Mouse (Mus musculus): ENCODE measurements around the gene Kri1. TPM values are rescaled to one million over a fixed set of nuclear protein-coding genes. Genes with fewer than 3 reads are reported as not detected.

Gene Kri1
- polyA plus RNA-seq, 1 experiment = 9.6 TPM

DNA sequence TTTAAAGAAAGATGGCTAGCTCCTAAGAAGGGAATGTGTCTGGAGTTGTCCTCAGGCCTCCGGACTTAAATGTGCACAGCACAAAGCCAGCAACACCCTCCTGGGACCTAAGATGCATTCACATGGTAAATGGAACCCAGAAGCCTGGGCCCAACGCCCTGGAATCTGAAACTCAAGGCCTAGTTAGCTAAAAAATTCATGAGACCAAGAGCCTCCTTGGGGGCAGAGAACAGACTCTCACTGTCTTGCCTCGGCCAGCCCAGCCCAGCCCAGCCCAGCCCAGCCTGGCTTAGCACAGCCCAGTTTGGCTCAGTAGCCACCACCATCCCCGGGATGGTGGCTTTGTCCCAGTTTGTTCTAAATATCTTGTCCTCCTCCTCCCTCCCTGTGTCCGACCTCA lies 27.7 kb upstream of the Kri1 start:
- Histone ChIP-seq H3K36me3 (ENCODE audit: control insufficient read depth, insufficient read depth, low read length) (no peaks in the 10 kb centered on the region), H3K4me1 (ENCODE audit: control insufficient read depth, insufficient read depth, insufficient read length, low read length) (peaks cover 7% of the 10 kb centered on the region), H3K27me3 (ENCODE audit: control insufficient read depth, insufficient read depth, low read length) (no peaks in the 10 kb centered on the region), H3K4me3 (ENCODE audit: low read depth, low read length) (no peak overlapping the region), H3K27ac (ENCODE audit: insufficient read depth, low read depth, low read length) (no peak overlapping the region)
- no peak for TF ChIP-seq POLR2A (IDR thresholded peaks at IDR 0.05; ENCODE audit: low read depth, low read length)
- TF ChIP-seq CTCF (IDR thresholded peaks at IDR 0.05; ENCODE audit: extremely low read depth, insufficient read length, insufficient replicate concordance, low read depth, low read length) = no peak
- WGBS = 64% methylated on average over 5 of the region's 5 CpGs

DNA sequence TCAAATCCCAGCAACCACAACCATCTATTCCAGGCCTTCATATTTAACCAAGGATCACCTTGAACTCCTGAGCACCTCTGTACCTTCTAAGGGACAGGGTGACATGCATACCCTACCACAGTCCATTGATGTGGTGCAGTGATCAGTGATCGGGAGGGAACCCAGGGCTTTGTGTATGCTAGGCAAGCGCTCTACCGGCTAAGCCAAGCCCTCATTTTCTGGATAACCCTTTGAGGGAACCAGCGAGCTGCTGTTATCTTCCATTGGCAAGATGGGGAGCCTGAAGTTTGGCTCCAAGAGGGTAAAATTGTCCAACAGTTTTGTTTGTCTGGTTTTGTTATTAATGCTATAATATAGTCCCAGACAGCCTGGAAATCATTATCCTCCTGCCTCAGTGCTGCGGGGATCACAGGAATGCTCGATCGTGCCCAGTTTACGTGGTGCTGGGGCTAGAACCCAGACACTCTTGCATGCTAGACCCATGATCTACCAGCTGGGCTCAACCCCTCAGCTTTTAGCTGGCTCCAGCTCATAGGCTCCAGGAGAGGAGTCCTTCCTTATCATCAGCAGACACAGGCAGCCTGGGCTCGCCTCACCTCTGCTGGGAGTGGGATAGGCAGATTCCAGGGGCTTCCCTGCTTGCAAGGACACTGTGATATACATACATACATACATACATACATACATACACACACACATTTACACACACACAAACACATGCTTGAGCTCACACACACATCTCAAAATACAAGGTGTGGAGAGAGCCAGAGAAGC lies 26.8 kb upstream of the Kri1 start:
- Histone ChIP-seq H3K4me1 (ENCODE audit: control insufficient read depth, insufficient read depth, insufficient read length, low read length) (peaks cover 5% of the 10 kb centered on the region), H3K27ac (ENCODE audit: insufficient read depth, low read depth, low read length) (no peak overlapping the region), H3K4me3 (ENCODE audit: low read depth, low read length) (no peak overlapping the region), H3K36me3 (ENCODE audit: control insufficient read depth, insufficient read depth, low read length) (no peaks in the 10 kb centered on the region), H3K27me3 (ENCODE audit: control insufficient read depth, insufficient read depth, low read length) (no peaks in the 10 kb centered on the region)
- WGBS = 94% methylated on average over 9 of the region's 9 CpGs
- no peak for TF ChIP-seq POLR2A (IDR thresholded peaks at IDR 0.05; ENCODE audit: low read depth, low read length)
- no peak for TF ChIP-seq CTCF (IDR thresholded peaks at IDR 0.05; ENCODE audit: extremely low read depth, insufficient read length, insufficient replicate concordance, low read depth, low read length)

DNA sequence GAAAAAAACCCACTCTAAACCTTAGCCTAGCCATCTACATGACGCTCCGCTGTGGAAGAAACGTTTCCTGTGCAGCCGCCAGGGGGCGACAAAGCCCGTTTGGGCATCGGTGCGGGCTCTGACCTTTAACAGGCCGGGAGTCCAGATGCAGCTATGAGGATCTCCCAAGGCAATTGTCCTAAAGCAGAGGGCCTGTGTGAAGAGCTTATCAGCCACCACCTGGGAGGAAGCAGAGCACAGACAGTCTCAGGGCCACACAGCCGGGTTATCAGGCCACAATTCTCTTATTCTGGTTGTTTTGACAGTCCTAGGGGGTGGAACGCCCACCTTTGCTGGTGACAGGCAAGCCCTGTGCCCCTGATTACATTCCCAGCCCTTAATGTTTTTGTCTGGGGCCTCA lies 25.6 kb upstream of the Kri1 start:
- no peaks in the 10 kb centered on the region for H3K27me3 ChIP-seq (ENCODE audit: control insufficient read depth, insufficient read depth, low read length)
- H3K4me1 ChIP-seq (ENCODE audit: control insufficient read depth, insufficient read depth, insufficient read length, low read length) = peaks cover 5% of the 10 kb centered on the region
- TF ChIP-seq POLR2A (IDR thresholded peaks at IDR 0.05; ENCODE audit: low read depth, low read length) (no peak), CTCF (IDR thresholded peaks at IDR 0.05; ENCODE audit: extremely low read depth, insufficient read length, insufficient replicate concordance, low read depth, low read length) (peak; percentile 98)
- 8% methylated on average over 11 of the region's 11 CpGs for WGBS
- H3K4me3 ChIP-seq (ENCODE audit: low read depth, low read length) = no peak overlapping the region
- H3K27ac ChIP-seq (ENCODE audit: insufficient read depth, low read depth, low read length) = no peak overlapping the region
- H3K36me3 ChIP-seq (ENCODE audit: control insufficient read depth, insufficient read depth, low read length) = no peaks in the 10 kb centered on the region

DNA sequence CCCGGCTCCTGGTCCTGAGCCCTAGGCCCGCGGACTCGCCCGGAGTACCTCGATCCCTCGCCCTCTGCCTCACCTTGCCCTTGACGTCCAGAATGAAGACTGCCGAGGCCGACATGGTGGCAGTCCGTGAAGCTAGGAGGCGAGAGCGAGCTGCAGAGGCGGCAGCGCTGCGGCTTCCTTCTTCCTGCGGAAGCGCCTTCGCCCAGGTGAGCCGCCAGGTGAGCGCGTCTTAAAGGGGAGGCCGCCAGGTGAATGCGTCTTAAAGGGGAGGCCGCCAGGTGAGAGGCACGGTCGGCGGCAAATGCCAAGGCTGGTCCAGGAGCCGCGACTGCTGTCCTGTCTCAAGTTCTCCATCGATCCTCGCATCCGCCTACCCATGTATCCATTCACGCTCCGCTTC lies 24.4 kb upstream of the Kri1 start, which contains the start of gene Ap1m2:
Gene Ap1m2 (minus strand): TSS at position 204 of the 400 bp plus-strand sequence.
- Histone ChIP-seq H3K27me3 (ENCODE audit: control insufficient read depth, insufficient read depth, low read length) (no peaks in the 10 kb centered on the region), H3K36me3 (ENCODE audit: control insufficient read depth, insufficient read depth, low read length) (peaks cover 2% of the 10 kb centered on the region), H3K4me1 (ENCODE audit: control insufficient read depth, insufficient read depth, insufficient read length, low read length) (peaks cover 5% of the 10 kb centered on the region), H3K27ac (ENCODE audit: insufficient read depth, low read depth, low read length) (peak within 1 kb of the TSS; percentile 22; the same call in 1 of the 2 replicates), H3K4me3 (ENCODE audit: low read depth, low read length) (peak within 1 kb of the TSS; percentile 85)
- WGBS = 9% methylated on average over 35 of the region's 35 CpGs
- no peak for TF ChIP-seq POLR2A (IDR thresholded peaks at IDR 0.05; ENCODE audit: low read depth, low read length)
- no peak for TF ChIP-seq CTCF (IDR thresholded peaks at IDR 0.05; ENCODE audit: extremely low read depth, insufficient read length, insufficient replicate concordance, low read depth, low read length)

DNA sequence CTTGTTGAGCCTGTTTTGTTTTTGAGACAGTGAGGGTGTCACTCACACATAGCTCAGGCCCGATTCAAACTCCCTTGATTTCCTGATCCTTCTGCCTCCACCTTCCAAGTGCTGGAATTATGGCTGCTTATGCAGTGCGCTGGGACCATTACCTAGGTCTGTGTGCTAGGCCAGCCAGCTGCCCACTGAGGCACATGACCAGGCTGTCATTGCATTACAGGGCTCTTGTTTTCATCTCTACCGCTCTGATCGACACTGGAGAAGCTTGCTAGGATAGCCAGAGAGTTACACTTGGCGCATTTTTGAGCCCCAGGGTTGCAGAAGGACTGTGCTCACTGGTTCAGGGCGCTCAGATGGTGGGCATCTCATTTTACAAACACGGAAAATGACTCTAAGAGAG lies 23.9 kb upstream of the Kri1 start:
- Histone ChIP-seq H3K27me3 (ENCODE audit: control insufficient read depth, insufficient read depth, low read length) (no peaks in the 10 kb centered on the region), H3K27ac (ENCODE audit: insufficient read depth, low read depth, low read length) (peak overlapping the region; percentile 22; the same call in 1 of the 2 replicates), H3K4me3 (ENCODE audit: low read depth, low read length) (peak overlapping the region; percentile 85)

DNA sequence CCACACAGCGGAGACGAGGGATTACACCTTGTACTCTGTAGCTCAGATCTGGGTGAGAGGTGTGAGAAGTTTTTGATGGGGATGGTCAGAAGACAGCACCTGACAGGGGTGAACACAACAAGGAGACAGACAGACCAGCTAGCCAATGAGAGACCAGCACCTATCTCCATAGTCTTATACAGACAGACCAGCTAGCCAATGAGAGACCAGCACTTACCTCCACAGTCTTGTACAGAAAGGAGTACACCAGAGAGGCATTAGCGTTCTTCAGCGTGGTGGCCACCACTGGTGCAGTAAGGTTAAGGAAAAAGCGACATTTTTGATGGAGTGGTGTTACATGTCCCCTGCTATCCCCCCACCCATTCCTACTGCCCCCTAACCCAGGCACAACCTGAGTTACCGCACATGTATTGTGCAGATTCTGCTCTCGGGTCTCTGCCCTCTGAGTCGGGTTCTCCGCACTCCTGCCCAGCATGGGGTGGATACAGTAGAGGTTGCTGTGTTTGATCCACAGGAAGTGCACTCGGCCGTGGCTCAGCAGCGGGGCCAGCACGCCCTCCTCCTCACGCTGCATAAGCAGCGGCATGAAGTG lies 21.5 kb upstream of the Kri1 start:
- peak overlapping the region; percentile 3; the same call in 1 of the 2 replicates for H3K4me3 ChIP-seq (ENCODE audit: low read depth, low read length)
- no peaks in the 10 kb centered on the region for H3K27me3 ChIP-seq (ENCODE audit: control insufficient read depth, insufficient read depth, low read length)
- peaks cover 5% of the 10 kb centered on the region for H3K4me1 ChIP-seq (ENCODE audit: control insufficient read depth, insufficient read depth, insufficient read length, low read length)
- peaks cover 16% of the 10 kb centered on the region for H3K36me3 ChIP-seq (ENCODE audit: control insufficient read depth, insufficient read depth, low read length)
- 73% methylated on average over 15 of the region's 15 CpGs for WGBS
- H3K27ac ChIP-seq (ENCODE audit: insufficient read depth, low read depth, low read length) = no peak overlapping the region
- no peak for TF ChIP-seq CTCF (IDR thresholded peaks at IDR 0.05; ENCODE audit: extremely low read depth, insufficient read length, insufficient replicate concordance, low read depth, low read length)
- no peak for TF ChIP-seq POLR2A (IDR thresholded peaks at IDR 0.05; ENCODE audit: low read depth, low read length)

More for the DNA sequence above, 23.9 kb upstream of the Kri1 start:
- H3K36me3 ChIP-seq (ENCODE audit: control insufficient read depth, insufficient read depth, low read length) = peaks cover 5% of the 10 kb centered on the region
- TF ChIP-seq CTCF (IDR thresholded peaks at IDR 0.05; ENCODE audit: extremely low read depth, insufficient read length, insufficient replicate concordance, low read depth, low read length) (no peak), POLR2A (IDR thresholded peaks at IDR 0.05; ENCODE audit: low read depth, low read length) (no peak)
- WGBS = 28% methylated on average over 7 of the region's 7 CpGs
- peaks cover 5% of the 10 kb centered on the region for H3K4me1 ChIP-seq (ENCODE audit: control insufficient read depth, insufficient read depth, insufficient read length, low read length)

DNA sequence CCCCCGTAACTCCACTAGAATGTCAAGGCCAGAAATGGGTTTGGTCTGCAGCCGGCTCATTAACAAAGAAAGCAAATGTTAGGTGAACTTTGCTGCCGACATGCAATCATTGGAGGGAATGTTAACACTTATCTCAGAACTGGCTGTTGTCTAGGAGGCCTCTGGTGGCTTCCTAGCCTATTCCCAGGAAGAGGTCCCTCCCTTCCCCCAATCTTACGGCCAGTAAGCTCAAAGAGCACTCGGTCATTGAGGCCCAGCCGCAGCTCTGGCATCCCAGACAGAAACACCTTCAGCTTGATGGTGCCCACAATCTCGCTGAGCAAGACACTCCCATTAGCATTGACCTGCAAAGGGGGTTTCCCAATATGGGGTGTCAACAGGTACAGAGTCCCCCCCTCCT lies 17.3 kb upstream of the Kri1 start:
- H3K4me3 ChIP-seq (ENCODE audit: low read depth, low read length) = no peak overlapping the region
- no peak overlapping the region for H3K27ac ChIP-seq (ENCODE audit: insufficient read depth, low read depth, low read length)
- 71% methylated on average over 7 of the region's 7 CpGs for WGBS
- TF ChIP-seq CTCF (IDR thresholded peaks at IDR 0.05; ENCODE audit: extremely low read depth, insufficient read length, insufficient replicate concordance, low read depth, low read length) = no peak
- no peak for TF ChIP-seq POLR2A (IDR thresholded peaks at IDR 0.05; ENCODE audit: low read depth, low read length)
- no peaks in the 10 kb centered on the region for H3K4me1 ChIP-seq (ENCODE audit: control insufficient read depth, insufficient read depth, insufficient read length, low read length)
- H3K27me3 ChIP-seq (ENCODE audit: control insufficient read depth, insufficient read depth, low read length) = no peaks in the 10 kb centered on the region
- peaks cover 25% of the 10 kb centered on the region for H3K36me3 ChIP-seq (ENCODE audit: control insufficient read depth, insufficient read depth, low read length)

Data from small intestine, adult 2 months (tissue).